Mouse (Mus musculus) cerebellum, postnatal 36 days (tissue): ENCODE results near the gene Supt16.
A peak's percentile ranks its signal among the peaks of the same experiment; 100 is the strongest.

ENCODE experiments used
- DNase-seq, 2 experiments: peaks; one replicate each; pipeline ENCODE4 v3.0.0; 2021 to 2022; ENCODE audit warnings: mixed read lengths in 2 of 2

The Supt16 gene

DNA sequence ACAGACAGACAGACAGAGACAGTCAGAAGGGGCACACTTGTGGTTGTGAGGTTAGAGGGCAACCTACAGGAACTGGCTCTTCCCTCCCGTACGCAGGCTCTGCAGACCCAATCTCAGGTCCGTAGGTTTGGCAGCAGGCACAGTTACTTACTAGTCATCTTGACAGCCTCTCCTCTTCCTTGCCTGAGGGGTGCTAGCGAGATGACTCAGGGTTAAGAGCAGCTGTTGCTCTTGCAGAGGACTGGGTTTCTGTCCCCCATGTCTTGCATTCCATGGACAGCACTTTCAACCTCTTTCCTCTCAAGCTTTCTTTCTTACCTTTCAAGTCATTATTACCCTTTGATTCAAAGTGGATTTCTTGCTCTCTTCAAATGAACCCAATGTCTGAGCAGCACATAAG, 53.1 kb downstream of the Supt16 start:
- no peak for DNase-seq

DNA sequence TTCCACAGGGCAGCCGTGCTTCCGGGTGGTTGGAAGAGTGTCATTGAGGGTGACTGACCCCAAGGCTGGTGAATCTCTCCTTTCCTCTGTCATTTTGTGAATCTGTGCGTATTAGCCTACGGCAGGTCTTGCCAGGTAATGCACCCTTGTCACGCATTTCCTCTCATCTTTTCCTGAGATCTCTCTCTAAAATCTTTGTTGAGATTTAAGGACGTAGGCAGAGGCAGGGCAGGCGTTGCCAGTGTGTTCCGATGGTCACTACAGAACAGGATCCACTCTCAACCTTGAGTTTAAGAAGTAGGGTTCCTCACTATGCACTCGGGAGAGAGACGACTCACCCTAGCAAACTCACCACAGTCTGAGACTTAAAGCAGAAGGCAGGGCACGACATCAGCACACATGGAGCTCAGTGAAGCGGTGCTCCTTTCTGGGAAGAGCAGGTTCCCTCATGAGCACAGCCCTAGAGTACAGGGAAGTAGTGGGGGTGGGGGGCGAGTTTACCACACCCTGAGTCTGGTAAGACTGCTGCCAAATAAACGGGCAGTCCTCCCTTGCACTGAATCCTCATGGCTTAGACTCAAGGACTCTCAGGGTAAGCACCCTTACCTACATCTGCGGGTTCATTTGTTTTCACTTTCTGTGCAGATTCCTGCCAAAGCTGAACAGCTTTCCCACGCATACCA, 55.6 kb downstream of the Supt16 start:
- DNase-seq: no peak

DNA sequence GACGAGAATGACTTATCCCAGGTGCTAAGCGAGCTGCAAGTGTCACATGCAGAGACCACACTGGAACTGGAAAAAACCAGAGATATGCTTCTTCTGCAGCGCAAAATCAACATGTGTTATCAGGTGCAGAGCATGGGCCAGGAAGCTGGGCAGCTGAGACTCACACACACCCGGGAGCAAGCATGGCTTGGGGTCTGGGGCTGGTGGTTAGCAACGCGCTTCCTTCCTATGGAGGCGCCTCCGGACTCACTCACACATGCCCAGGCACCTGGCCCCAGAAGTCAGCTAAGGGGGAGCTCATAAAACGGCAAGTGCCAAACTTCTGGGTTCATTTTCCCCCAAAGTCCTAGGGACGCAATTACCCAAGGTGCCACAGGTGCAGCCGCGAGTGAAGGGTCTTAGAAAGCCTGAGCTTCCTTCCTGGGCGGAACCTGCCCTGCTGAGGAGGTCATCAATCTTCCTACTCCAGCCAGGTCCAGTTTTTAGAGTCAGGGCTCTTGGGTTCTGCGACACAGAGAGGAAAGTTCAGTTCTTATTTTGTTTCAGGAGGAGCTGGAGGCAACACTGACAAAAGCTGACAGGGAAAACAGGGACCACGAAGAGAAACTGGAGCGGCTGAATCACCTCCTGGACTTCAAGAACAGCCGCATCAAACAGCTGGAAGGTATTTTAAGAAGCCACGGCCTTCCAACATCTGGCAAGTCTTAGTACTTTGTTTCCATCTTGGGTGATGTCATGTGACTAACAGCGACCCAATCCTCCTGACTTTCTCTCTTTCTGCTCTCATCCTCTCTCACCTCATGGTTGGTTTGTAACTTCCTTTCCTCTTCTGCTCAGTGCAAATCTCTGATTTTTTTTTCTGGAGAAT, 56.4 kb downstream of the Supt16 start:
- no peak for DNase-seq

DNA sequence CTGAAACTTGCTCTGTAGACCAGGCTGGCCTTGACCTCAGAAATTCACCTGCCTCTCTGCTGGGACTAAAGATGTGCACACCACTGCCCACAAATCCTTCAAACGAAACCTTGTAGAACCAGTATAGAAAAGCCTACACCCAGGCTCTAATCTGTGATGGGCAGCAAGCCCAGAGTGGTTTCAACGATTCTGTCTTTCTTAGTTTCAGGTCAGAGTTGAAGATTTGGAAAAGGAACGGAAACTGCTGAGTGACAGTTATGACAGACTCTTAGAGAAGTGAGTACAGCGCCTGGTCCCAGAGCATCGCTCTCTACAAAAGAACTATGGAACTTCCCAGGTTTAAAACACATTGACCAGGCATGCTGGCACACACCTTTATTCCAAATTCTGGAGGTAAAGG, 63.6 kb downstream of the Supt16 start:
- DNase-seq: no peak

DNA sequence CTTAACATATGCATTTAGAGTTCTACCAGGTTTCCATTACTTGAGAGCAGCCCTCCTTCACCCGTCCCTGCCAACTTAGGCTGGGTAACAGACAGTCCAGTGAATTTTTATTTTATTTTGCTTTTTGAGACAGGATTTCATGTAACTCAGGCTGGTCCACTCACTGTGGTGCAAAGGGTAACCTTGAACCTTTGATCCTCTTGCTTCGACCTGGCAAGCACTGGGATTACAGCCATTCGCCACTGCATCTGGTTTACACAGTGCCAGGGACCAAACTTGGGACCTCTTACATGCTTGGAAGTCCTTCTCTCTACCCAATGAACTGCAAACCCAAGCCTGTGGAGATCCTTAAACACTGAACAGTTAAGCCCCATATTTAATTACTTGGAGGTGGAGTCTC, 72.6 kb downstream of the Supt16 start:
- no peak for DNase-seq

DNA sequence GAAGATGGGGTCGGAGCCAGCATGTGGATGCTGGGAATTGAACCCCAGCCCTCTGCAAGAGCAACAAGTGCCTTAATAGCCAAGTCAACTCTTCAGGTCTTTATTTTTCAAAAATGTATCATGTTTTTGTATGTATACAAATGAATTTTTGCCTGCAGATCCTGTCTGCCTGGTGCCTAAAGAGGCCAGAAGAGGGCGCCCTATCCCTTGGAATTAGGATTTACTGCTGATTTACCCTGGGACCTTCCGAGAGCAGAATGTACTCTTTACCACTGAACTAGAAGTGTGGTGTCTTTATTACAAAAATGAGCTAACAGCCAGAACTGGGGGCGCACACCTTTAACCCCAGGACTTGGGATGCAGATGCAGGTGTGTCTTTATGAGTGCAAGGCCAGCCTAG, 73.3 kb downstream of the Supt16 start:
- peak; percentile 70 to 80 for DNase-seq

DNA sequence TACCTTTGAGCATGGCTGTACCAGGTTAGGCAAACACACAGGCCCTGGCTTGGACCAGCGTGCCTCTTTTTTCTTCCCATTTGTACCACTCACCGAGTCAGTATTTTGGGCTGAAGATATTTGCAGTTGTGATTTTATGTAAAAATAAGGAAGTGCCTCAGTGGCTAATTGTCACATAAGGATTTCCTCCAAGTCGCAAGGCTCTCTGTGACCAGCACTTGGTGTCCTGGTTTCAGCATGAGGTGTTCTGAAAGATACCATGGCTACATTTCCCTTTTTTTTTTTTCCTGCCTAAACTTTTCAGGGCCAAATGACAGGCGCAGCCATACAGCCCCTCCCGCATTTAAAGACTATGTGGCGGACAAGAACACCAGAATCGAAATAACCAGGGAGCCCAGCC, 77.0 kb downstream of the Supt16 start:
- no peak for DNase-seq

DNA sequence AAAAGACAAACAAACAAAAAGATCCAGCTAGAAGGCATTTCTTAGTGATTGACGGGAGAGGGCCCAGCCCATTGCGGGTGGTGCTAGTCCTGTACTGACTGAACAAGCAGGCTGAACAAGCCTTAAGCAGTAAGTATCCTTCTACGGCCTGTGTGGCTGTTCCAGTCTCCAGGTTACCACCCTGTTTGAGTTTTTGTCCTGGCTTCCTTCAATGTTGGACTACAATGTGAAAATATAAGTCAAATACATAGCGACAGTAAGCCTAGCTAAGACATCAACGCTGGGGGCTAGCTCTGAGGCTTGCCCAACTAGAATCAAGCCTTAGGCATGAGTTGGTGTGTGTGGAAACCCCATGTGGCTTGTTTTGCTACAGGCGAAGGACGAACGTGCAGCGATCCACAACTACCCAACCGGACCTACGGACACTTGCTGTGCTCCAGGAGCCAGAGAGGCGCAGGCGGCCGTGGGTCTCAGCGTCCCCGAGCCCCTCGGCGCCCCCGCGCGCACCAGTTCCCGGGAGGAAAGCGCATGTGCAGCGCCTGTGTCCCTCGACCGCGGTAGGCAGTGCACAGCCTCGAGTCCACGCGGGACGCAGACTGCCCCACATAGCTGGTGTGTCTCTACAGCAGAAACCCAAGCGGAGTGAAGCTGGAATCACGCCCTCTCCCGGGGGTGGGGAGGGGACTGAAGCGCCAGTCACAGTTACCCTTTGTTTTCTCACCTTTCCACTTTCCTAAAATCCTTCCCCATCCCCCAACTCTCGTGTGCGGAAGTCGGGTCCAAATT, 78.2 kb downstream of the Supt16 start:
- DNase-seq: peak; percentile 65 to 70

DNA sequence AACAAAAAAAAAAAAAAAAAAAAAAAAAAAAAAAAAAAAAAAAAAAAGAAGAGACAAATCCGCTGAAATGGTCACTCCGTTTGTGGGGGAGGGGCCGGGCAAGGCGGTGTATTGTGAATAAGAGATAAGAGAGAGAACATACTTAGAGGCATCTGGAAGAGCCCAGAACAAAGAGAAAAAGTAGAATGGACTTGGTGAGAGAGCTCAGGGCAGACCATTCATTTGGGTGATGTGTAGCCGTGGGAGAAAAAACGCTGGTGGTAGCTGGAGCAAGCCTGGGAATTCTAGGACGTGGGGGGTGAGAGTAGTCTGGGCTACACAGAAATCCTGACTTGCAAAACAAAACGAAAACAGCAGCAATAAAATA, 78.8 kb downstream of the Supt16 start:
- no peak for DNase-seq

DNA sequence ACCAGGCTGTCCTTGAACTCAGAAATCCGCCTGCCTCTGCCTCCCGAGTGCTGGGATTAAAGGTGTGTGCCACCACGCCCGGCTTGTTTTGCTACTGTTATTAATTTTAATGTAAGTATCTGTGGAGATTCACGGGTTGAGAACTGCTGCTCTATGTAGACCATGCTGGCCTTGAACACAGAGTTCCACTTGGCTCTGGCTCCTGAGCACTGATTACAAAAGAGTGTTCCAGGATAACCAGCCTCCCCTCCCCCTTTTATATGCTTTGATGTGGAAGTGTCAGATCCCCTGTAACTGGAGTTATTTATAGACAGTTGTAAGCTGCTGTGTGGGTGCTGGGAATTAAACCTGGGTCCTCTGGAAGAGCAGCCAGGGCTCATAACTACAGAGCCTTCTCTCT, 80.0 kb downstream of the Supt16 start:
- DNase-seq: no peak

DNA sequence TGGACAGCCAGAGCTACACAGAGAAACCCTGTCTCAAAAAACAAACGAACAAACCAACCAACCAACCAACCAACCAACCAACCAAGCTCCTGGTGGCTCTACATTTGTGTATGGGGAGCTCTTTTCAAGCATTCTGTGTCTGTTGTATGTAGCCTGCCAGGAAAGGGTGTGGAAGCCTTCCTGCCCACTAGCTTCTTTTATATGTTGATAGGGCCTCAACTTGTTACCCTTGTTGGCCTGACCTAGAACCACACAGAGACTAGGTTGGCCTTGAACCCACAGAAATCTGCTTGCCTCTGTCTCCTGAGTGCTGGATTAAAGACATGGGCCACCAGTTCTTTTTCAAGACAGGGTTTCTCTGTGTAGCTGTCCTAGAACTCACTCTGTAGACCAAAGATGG, 83.1 kb downstream of the Supt16 start:
- DNase-seq: no peak
